Mouse (Mus musculus) ES-E14 (cell line): ENCODE data around the gene Mvd. TPM values are rescaled to one million over a fixed set of nuclear protein-coding genes. Genes with fewer than 3 reads are reported as not detected.
A peak's percentile ranks its signal among the peaks of the same experiment; 100 is the strongest.

Experiments
- DNase-seq: peaks from one replicate; pipeline ENCODE4 v3.0.0-alpha.2; 2013; ENCODE audit warnings: low read depth, low spot score
- H3K27ac ChIP-seq: 2 replicates; pipeline ENCODE4 v1.5.1; 2012; ENCODE audit warnings: low read depth, mild to moderate bottlenecking, low read length, moderate library complexity, mixed read lengths; ENCODE audit not compliant: poor library complexity, insufficient read depth, severe bottlenecking
- H3K36me3 ChIP-seq: 2 replicates; pipeline ENCODE4 v1.6.1; 2012; ENCODE audit warnings: mild to moderate bottlenecking, low read length, moderate library complexity, mixed read lengths; ENCODE audit not compliant: control insufficient read depth, poor library complexity, insufficient read depth, severe bottlenecking
- H3K4me1 ChIP-seq, 2 experiments: fragments of 150-350 bp in 1 of 2; sonication (generic) in 1 of 2; 2 replicates each; pipeline ENCODE4 v1.6.1; 2012; ENCODE audit warnings: low read length in 2 of 2, mild to moderate bottlenecking in 1 of 2, mixed read lengths in 1 of 2; ENCODE audit not compliant: control insufficient read depth in 2 of 2, insufficient read depth in 2 of 2, poor library complexity in 1 of 2
- H3K4me3 ChIP-seq, 2 experiments: fragments of 150-350 bp in 1 of 2; sonication (generic) in 1 of 2; 2 replicates each; pipeline ENCODE4 v1.5.1; 2012; ENCODE audit warnings: low read length in 2 of 2, low read depth in 1 of 2, mild to moderate bottlenecking in 1 of 2, mixed read lengths in 1 of 2; ENCODE audit not compliant: insufficient read depth in 1 of 2, poor library complexity in 1 of 2, severe bottlenecking in 1 of 2
- H3K9ac ChIP-seq: 2 replicates; pipeline ENCODE4 v1.6.1; 2012; ENCODE audit warnings: low read depth, mild to moderate bottlenecking, low read length, mixed read lengths; ENCODE audit not compliant: poor library complexity, insufficient read depth, severe bottlenecking
- H3K9me3 ChIP-seq: fragments of 150-350 bp; sonication (generic); 2 replicates; pipeline ENCODE4 v1.6.1; 2012; ENCODE audit warnings: low read depth, mild to moderate bottlenecking, low read length; ENCODE audit not compliant: control insufficient read depth, insufficient read depth
- CHD2 ChIP-seq: IDR thresholded peaks from 2 replicates; pipeline ENCODE4 v1.6.1; 2014; ENCODE audit warnings: mild to moderate bottlenecking, low read depth, low read length, inconsistent platforms
- HCFC1 ChIP-seq: IDR thresholded peaks from 2 replicates; pipeline ENCODE4 v1.6.1; 2012; ENCODE audit warnings: low read length, inconsistent platforms, borderline replicate concordance; ENCODE audit not compliant: insufficient read depth
- MAFK ChIP-seq: IDR thresholded peaks from 2 replicates; pipeline ENCODE4 v1.6.1; 2014; ENCODE audit warnings: mild to moderate bottlenecking, low read depth, low read length, inconsistent platforms; ENCODE audit not compliant: insufficient read depth
- ZC3H11A ChIP-seq: IDR thresholded peaks from 2 replicates; pipeline ENCODE4 v1.6.1; 2012; ENCODE audit warnings: low read depth, mild to moderate bottlenecking, inconsistent platforms, low read length, borderline replicate concordance
- ZNF384 ChIP-seq: IDR thresholded peaks from 2 replicates; pipeline ENCODE4 v1.6.1; 2012; ENCODE audit warnings: low read depth, low read length, inconsistent platforms
- in situ Hi-C, 2 experiments: fragments of 600-800 bp; cut with MboI; formaldehyde crosslinking; loops; one replicate each; pipeline ENCODE4 v1.15.1; 2025; ENCODE audit warnings: low sequenced_read_pairs in 2 of 2, inconsistent platforms in 1 of 2; ENCODE audit not compliant: unreplicated experiment in 2 of 2
- total RNA-seq: library from RNA; depleted of rRNA; stranded (reverse); fragments of 300-350 nt; gene quantifications from 2 replicates; pipeline ENCODE4 v1.2.3, GENCODE M21; 2012

Mvd gene
- total RNA-seq, 1 experiment, result 35.2 TPM

DNA sequence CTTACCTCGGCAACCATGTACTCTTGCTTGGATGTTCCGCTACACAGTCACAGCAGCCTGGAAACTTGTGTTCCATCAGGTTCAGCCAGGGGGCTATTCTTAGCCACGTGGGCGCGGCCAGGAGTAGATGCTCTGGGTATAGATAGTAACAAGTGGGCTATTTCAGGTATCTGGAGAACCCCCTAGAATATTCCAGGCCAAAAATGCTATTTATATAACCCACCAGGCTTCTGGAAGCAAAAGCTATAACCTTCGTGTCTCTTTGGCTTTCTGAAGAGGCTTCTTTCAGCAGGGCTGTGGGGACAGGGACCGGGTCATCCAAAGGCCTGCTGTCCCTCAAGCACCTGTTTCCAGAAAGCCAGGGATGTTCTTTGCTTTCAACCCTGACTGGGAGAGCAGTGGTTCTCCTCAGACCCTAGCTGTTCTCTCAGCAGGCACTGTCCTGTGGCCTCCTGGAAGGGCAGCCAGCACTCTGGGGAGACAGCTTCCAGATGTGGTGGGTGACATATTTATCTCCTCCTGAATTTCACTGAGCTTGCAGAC, 8.0 kb upstream of the Mvd start:
- no peaks in the 10 kb centered on the region; a peak in 1 of 4 replicates for H3K4me1 ChIP-seq
- no peak overlapping the region for H3K9ac ChIP-seq
- in situ Hi-C loops, result no loop called here
- no peak for DNase-seq
- H3K4me3 ChIP-seq, result no peak overlapping the region
- peaks cover 3% of the 10 kb centered on the region; the same call in 1 of the 2 replicates for H3K36me3 ChIP-seq
- no peak for TF ChIP-seq MAFK
- no peak for TF ChIP-seq ZC3H11A
- TF ChIP-seq HCFC1, result no peak
- TF ChIP-seq CHD2, result no peak
- no peak for TF ChIP-seq ZNF384
- no peaks in the 10 kb centered on the region for H3K9me3 ChIP-seq
- no peak overlapping the region for H3K27ac ChIP-seq

GRCm38 (mm10) chr8:122445203-122445602, 2.0 kb upstream of the Mvd start:
- TF ChIP-seq ZC3H11A, result no peak
- TF ChIP-seq ZNF384, result no peak
- TF ChIP-seq CHD2, result no peak
- no peak for TF ChIP-seq HCFC1
- no peak for TF ChIP-seq MAFK
- H3K4me3 ChIP-seq, result no peak overlapping the region
- H3K9ac ChIP-seq, result no peak overlapping the region
- H3K36me3 ChIP-seq, result no peaks in the 10 kb centered on the region
- no peak overlapping the region for H3K27ac ChIP-seq
- no peak for DNase-seq
- in situ Hi-C loops, result no loop called here
- H3K4me1 ChIP-seq, result peaks cover 0 to 5% of the 10 kb centered on the region in 2 experiments; a peak in 1 of 4 replicates
- no peaks in the 10 kb centered on the region for H3K9me3 ChIP-seq

- TF ChIP-seq ZNF384, result no peak
- TF ChIP-seq HCFC1, result peak; percentile 74; the same call in 1 of the 2 replicates
- Histone ChIP-seq H3K36me3 (peaks cover 6% of the 10 kb centered on the region; the same call in 1 of the 2 replicates), H3K27ac (peak overlapping the region; percentile 61), H3K4me3 (peak overlapping the region; percentile 74 to 84), H3K9ac (peak overlapping the region; percentile 94), H3K9me3 (no peaks in the 10 kb centered on the region), H3K4me1 (peaks cover 0 to 6% of the 10 kb centered on the region in 2 experiments; a peak in 1 of 4 replicates)
- in situ Hi-C loops, result no loop called here
- DNase-seq, result peak; percentile 69
Measured at GRCm38 (mm10) chr8:122444058-122444748, 981 bp upstream of the Mvd start.

DNA sequence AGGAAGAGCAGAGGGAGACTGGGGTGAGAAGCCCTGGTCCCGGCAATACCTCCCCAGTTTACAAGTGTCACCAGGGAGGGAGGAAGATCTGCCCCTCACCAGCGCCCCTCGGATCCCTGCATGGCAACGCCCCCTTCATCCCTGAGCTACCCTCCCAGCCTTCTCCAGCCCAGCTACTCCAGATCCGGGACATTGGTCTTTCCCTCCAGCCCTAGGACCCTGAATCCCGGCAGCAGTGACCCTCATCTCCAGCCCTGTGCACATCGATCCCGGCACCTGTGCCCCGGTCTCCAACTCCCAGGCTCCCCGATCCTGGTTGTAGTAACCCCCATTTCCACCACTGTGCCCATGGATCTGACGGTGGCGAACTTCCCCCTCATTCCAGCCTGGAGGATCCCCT, 441 bp downstream of the Mvd start:
- peak overlapping the region; percentile 84 to 97 for H3K4me3 ChIP-seq

More for the DNA sequence above, 441 bp downstream of the Mvd start:
- Histone ChIP-seq H3K9me3 (no peaks in the 10 kb centered on the region), H3K9ac (peak overlapping the region; percentile 81), H3K4me1 (peaks cover 0 to 12% of the 10 kb centered on the region in 2 experiments; a peak in 1 of 4 replicates), H3K27ac (0 out of 2 replicates have a peak overlapping the region, but pooled peaks have one; percentile 35), H3K36me3 (peaks cover 9% of the 10 kb centered on the region; the same call in 1 of the 2 replicates)
- no peak for TF ChIP-seq CHD2
- no peak for TF ChIP-seq ZC3H11A
- peak; percentile 15; the same call in 1 of the 2 replicates for TF ChIP-seq HCFC1
- no peak for TF ChIP-seq MAFK
- DNase-seq, result no peak
- in situ Hi-C loops, result no loop called here
